Mouse (Mus musculus): ENCODE results near the gene Hdac1. TPM values are rescaled to one million over a fixed set of nuclear protein-coding genes. Genes with fewer than 3 reads are reported as not detected.
"Not testable (repeated sequence)": the region's sequence is repeated elsewhere in the genome, so short reads cannot be mapped to it uniquely, and the experiment has no call there.

The Hdac1 gene
- polyA plus RNA-seq, 2 experiments from 2014 or later: 225 to 283 TPM

DNA sequence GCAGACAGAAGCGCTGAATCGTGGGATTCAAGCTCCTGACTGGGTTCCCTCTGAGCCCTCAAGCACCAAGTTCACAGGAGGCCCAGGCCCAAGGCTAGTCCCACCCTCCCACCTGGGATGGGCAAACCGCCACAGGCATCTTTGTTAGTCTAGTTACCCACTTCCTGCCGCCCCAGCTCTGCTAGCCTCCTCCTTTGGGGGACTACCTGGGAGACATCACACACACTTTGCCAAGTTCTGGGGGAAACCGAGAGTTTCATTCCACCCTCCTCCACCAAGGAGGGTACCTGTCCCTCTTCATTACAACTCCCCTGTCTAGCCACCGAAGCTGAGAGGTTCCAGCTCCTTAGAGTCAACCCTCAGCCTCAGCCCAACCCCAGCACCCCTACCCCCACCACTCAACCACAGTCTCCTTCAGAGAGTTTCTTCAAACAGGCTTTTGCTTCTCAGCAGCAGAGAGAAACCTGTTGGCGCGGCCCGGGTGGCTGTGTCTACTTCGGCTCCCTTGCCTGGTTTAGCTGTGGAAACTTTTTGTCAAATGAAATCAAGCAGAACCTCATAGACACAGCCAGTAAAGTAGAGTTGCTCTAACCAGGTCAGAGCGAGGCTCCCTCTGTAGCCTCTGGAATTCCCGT is 15.9 kb upstream of the Hdac1 start:
- peak; percentile 78 for ATAC-seq

DNA sequence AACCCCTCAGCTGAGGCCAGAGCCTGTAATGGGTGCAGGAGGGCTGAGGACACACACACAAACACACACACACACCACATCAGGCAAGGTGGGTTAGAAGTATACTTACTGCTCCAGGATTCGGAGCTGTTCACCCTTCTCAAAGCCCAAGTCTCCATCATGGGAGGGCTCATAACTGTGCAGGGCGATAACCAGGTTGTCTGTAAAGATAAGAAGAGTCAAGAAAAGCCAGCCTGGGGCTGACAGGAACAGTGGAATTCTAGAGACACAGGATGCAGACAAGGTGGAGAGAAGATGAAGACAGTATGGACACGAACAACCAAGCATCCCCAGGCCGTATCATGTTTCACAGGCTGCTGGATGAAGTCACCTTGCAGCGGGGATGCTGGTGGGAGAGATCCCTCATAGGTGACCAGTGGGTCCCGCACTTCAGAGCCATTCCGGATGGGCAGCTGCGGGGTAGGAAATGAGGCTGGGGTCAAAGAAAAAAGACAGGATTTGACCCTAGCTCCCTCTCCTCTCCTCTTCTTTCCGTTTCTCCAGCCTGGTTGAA is 14.8 kb upstream of the Hdac1 start:
- no peak for ATAC-seq

DNA sequence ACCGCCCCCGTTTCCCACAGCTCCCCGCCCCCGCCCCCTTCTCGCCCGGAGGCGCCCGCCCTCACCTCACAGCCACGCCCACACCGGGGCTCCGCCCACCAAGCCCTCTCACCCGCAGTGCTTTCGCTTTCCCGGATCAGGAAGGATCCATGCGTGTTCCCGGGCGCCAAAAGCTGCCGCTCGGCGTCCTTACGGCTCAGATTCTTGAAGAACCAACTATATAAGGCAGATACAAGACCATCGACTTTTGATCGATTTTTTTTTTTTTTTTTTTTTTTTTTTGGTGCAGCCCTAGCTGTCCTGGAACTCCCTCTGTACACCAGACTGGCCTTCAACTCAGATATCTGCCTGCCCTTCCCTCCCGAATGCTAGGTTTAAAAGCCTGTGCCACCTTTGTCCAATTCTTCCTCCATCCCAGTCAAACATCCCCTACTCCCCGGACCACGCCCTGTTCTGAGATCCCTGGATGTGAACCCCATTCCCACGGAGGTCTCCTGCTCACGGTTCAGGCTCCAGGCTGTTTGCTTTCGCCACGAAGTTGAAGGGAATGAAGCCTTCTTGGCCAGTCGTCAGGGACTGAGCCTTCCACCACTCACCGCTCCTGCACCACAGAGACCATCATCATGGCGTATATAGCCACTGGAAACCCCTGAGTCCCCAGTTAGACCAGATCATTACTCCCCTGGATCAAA is 14.2 kb upstream of the Hdac1 start:
- ATAC-seq: no peak

DNA sequence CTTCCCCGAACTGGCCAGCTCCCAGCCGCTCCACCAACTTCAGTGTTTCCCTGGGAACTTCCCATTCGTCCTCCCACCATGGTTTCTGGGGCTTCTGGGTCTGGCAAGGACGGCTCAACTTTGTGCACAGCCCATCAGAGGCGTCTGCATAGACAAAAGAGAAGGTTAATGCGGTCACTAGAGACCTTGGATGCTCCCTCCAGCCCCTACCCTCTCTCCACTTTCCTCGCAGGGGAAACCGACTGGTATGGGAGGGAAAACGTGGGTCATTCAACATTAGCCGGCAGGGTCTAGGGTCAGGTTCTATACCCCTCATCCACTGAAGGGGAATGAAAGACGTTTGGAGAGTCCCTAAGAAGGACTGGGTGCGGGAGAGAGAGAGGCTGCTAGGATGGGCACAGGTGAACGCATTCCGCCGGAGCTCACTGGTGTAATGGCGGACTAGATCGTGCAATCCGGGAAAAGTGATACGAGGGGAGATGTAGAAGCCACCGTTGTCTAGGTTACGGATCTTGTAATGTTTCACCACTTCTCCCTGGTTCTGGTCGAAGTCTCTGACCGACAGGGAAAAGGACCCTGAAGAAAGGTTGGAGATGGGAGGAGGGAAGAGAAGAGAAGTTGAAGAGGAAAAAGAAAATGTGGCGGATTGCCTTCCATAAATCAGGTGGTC is 13.5 kb upstream of the Hdac1 start:
- no peak for ATAC-seq

DNA sequence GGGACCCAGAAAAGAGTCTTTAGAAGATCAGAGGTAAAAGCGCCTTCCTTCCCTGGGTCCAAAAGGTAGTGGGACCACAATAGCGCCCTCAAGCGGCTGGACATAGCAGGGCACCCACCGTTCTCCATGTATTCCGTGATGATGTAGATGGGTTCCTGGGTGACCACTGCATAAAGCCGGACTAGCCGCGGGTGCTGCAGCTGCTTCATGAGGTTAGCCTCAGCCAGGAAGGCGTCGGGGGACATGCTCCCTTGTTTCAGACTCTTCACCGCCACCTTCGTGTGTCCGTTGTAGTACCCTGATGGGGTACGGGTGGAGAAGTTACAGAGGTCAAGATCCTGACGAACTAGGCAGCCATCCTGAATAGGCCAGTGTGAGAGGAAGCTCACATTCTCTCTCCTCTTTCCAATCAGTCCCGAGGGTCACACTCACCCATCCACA is 12.9 kb upstream of the Hdac1 start:
- ATAC-seq: no peak

DNA sequence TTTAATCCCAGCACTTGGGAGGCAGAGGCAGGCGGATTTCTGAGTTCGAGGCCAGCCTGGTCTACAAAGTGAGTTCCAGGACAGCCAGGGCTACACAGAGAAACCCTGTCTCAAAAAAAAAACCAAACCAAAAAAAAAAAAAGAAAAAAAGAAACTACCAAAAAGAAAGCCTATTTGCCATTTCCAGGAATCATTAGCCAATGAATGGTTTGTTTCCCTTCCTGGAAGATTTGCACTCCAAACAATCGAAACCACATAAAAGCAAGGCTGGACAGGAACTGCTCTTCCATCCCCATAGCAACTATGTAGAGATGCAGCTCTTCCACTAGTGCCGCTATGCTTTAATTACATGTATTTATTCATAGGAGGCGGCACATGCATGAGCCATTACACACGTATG is 12.0 kb upstream of the Hdac1 start:
- not testable (repeated sequence) for ATAC-seq

DNA sequence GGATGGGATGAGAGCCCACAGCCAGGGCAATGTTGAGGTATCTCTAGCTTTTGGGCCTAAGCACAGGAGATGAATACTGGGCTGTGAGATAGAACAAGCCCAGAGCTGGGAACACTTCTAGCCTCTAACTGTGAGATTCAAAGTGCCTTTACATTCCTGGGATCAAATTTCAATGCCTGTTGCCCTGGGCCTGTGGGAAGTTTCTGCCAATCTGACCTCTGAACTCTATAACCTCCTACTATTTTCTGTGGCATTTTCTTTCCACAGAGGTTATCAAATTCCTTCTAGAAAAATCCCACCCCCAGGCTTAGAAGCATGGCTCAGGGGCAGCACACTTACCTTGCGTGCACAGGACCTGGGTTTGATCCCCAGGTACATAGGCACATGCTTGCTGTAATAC is 7.8 kb upstream of the Hdac1 start:
- ATAC-seq: no peak

DNA sequence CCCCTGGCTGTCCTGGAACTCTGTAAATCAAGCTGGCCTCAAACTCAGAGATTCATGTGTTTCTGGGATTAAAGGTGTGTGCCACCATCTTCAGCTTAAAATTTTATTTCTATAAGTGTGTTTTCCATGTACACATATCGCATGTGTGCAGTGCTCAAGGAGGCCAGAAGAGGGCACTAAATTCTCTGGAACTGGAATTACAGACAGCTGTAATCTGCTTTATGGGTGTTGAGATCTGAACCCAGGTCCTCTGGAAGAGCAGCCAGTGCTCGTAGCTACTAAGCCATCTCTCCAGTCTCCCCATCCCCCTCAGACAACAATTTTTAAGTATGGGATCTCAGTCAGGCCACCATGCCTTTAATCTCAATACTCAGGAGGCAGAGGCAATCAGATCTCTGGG is 6.8 kb upstream of the Hdac1 start:
- no peak for ATAC-seq

DNA sequence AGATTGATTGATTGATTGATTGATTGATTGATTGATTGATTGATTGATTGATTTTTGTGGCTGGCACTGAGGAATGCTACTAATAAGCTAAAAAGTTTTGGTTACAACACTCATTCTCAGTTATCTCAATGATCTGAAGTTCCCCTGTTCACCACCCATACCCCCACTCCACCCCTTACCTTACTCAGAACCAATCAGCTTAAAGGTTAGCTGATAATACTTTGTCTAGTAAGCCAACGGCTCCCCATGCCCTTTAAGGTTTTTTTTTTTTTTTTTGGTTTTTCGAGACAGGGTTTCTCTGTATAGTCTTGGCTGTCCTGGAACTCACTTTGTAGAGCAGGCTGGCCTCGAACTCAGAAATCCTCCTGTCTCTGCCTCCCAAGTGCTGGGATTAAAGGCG is 5.1 kb upstream of the Hdac1 start:
- ATAC-seq: peak; percentile 34

DNA sequence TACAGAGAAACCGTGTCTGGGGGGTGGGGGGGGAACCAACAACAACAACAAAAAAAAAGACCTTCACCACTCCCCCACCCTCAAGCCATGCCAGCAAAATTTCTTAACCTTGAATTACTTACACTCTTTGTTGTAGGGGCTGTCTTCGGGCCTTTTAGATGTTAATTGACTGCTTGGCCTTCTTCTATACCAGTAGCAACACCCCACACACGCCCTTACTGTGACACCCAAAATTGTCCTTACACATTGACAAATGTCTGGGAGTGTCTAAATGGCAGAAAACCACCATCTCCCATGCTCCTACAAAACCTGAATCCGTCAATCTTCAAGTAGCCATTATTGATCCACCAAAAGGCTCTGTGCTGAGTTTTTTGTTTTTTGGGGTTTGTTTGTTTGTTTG is 1.6 kb upstream of the Hdac1 start:
- ATAC-seq: no peak

DNA sequence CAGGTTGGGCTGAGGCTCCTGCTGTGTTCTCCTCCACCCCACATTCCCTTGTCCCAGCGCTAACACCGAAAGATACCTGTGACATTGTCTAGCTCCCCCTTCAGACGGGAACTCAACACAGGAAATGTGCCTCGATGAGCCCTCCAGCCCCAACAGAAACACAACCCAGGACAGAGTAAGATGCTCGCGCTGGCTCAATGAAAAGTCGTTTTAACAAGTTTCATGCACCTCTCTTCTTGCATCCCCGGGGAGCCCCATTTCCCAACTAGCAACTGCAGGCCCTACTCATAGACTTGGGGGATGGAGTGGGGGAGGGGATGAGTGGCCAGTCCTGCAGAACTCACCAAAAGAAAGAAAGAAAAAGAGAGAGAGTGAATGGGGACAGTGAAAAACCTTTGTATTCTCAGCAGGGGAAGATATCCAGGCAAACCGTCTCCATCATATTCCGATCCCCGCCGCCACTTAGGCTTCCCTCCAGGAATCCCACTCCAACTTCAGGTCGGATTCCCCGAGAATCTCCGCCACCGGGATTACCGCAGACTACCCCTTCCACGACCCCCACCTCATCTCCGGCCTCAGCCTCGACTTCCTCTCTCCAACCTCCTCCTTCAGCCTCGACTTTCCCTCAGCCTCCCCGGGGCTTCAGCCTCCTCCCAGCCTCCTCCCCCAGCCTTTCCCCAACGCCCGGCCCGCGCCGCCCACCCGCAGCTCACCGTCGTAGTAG is 483 bp downstream of the Hdac1 start:
- ATAC-seq: no peak

DNA sequence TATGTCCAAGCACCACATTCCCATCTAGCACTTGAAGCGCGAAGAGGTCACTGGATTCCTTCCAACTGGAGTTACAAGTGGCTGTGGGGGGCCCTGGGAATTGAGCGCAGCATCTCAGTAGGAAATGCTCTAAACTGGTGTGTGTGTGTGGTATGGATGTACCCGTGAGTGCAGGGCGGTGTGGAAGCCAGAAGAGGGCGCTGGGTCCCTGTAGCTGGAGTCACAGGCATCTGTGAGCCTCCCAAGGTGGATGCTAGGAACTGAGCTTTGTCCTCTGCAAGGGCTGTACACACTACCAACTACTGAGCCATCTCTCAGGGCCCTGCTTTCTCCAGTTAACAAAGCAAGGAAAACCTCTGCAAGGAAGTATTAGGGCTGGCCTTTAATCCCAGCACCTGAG is 2.5 kb downstream of the Hdac1 start:
- no peak for ATAC-seq

DNA sequence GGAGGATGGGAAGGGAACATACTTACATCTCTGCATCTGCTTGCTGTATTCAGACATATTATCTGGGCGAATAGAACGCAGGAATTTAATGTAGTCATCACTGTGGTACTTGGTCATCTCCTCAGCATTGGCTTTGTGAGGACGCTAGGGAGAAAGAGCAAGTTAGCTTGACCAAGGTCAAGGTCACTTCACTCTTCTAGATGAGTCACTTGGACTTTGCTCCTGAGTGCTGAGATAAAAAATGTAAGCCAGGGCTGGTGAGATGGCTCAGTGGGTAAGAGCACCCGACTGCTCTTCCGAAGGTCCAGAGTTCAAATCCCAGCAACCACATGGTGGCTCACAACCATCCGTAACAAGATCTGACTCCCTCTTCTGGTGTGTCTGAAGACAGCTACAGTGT is 13.6 kb downstream of the Hdac1 start:
- ATAC-seq: not testable (repeated sequence)

DNA sequence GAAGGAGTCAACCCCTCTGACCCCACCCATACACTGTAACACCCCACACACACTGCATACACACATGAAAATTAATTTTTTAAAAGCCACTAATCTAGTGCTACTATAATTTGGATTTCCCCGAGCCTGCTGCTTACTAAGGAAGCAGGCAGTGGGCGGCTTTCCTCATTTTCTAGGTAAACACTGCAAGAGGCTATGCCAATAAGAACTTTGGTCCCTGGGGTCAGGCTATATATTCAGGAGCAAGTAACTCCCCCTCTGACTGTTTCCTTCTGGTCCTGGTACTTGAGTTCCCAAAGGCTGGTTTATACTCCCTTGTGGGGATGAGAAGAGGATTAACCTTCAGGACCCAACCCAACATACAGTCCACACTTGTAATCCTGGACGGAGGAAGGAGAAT is 16.6 kb downstream of the Hdac1 start:
- no peak for ATAC-seq

DNA sequence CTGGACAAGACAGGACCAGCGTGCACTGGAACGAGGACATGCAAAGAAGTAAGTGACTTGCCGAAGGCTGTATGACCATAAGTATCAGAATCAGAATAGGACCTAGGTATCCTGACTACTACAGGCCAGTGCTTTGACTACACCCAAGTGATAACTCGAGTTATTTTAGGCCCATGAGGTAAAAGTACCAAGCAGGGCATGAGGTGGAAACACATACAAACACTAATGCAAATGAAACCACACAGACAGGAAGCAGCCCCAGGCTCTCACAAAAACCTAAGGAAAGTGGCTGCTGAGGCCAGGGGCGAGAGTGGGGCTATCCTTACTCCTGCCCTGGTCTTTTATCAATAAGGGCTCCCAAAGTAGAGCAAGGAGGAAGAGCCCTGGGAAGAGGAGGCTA is 17.2 kb downstream of the Hdac1 start:
- ATAC-seq: peak; percentile 73

DNA sequence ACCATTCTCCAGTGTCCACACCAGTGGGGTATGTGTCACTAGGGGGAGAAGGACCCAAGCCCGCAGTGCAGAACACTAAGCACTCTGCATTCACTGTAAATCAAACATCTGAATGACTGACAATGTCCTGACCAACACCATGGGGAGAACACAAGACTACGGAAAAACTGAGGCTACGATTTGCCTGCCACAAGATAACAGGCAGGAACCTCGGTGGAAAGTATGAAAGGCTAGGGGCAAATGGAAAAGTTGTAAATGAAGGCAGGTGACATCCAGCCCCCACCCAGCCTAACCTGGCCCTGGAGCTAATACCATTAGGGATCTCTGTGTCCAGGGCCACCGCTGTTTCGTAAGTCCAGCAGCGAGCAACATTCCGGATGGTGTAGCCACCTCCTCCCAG is 24.0 kb downstream of the Hdac1 start:
- ATAC-seq: no peak

DNA sequence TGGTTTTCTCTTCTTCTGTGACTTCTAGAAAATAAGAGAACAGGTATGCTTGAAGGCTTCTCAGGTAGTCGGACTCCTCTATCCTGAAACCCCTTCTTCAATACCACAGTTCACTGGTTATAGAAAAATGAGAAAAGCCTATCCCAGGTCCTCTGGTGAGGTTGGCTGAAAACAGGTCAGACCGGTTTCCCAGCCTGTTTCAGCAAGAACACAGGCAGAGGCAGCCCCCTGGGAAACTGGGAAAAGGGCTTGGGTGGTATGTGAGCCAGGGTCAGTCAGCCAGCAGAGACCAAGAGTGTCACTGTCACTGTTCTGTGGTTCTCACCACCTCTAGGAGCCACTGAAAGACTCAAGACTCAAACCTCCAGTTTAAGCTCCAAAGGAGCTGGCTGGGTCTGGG is 25.6 kb downstream of the Hdac1 start:
- ATAC-seq: no peak

DNA sequence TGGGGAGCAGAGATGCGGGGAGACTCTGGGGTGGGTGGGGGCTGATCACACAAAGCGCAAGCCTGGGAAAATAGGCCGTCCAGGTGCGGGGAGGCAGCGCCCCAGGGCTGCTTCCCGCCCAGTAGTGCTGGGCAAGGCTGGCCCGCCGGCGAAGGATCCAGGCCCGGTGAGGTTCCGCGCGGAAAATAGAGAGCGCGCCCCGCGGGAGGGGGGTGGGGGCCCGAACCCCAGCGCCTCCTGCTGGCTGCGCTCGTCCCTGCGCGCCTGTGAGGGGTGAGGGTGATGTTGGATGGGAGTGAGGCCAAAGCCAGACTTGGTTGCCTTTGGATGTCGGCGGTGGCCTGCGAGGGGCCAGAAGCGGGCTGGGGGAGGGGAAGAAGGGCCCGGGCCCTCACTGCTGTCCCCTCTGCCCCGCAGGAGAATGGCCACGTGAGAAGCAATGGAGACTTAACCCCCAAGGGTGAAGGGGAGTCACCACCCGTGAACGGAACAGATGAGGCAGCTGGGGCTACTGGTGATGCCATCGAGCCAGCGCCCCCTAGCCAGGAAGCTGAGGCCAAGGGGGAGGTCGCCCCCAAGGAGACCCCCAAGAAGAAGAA is 28.1 kb downstream of the Hdac1 start:
- ATAC-seq: peak; percentile 71

DNA sequence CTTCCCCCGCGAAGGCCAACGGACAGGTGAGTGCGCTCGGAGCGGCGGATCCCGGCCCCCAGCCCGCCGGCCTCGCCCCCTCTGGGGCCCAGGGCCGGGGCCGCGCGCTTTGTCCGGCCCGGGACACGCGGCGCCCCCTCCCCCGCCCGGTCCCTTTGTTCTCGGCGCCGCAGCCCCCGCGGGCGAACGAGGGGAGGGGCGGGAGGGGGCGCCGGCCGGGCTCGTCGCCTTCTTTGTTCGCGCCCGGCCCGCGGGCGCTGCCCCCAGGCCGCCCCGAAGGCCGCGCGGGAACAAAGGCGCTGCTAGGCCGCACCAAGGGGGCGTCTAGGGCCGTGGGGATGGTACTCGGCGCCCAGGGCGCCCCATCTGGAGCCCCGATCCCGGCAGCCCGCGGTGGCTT is 28.6 kb downstream of the Hdac1 start:
- no peak for ATAC-seq

DNA sequence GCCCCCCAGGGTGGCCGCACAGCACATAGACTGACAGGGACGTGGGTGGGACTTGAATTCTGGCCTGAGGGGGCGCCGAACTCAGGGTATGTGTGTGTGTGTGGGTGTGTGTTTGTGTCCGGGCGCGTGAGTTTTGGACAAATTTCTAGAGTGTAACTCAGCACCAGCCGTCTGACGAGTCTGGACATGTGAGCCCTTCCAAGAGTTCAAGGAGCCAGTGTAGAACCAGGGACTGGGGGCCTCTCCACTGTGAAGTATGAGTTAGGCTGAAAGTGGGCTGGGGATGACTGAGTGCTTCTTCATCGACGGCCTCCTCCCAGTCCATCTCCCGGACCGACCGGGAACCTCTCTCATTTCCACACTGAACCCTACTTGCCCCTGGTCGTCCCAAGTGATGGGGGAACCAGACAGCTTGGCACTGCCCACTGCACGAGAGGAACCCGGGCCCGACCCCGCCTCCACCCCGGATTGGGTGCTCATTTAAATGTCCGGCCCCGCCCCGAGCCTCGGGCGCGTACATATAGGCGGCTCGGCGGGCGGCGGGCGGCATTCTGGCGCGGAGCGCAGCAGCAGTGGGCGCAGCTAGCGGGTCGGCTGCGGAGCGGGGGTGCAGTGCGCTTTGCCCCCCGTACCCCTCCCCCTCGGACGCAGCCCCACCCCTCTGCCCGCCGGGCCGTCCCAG is 29.3 kb downstream of the Hdac1 start, which contains the start of gene Marcksl1:
Gene Marcksl1 (plus strand): TSS at position 496 of the 682 bp plus-strand sequence.
- ATAC-seq: peak; percentile 67

DNA sequence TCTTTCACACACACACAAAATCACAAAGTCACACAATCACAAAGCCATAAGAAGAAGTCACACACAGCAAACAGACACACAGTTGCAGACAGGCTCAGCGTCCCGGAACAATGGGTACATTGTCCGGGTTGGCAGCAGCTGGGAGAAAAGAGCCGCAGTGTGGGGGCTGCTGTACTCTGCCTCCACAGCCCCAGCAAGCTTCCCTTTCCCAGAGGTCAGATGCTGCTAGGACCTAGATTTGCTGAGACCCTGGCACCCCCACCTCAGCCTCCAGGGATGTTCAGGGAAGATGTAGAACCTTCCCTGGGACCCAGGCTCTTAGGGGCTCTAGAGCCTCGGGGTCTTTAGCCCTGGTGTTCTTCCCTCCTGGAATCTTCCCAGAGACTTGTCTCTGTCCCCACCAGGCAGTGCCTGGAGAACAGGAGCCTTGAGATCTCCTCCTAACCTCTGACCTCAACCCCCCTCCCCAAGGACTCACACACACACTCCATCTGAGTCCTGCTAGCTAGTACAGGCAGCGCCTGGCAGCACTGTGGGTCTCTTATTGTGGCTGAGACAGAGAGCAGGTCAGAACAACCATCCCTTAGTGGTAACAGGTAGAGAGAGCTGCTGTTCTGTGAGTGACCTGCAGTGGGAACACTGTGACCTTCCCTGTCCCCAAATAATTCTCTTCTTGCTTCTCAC is 31.0 kb downstream of the Hdac1 start:
- no peak for ATAC-seq
